Mouse (Mus musculus): ENCODE data around the gene Coq8a.

Coq8a gene

GRCm38 (mm10) chr1:180215044-180215443, 15.6 kb upstream of the Coq8a start:
- no peak for TF ChIP-seq GATA4 (IDR thresholded peaks at IDR 0.05; ENCODE audit: insufficient replicate concordance, low read length)

DNA sequence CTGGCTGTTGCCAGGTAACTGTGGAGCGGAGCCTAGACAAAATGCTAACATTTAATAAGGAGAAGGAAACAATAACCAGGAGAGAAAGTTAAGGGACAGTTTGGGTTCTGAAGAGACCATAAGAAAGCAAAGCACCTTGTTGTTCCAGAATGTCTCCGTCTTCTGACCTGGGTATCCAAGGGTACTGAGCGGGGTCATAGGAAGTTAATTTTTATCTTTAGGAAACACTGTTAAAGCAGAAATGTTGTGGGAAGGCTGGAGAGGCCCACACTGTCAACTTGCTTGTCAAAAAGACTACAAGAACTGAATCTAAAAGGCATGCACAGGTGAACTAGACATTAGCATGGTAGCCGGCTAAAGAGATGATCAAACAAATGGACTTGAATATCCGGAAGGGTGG, 13.5 kb upstream of the Coq8a start:
- TF ChIP-seq GATA4 (IDR thresholded peaks at IDR 0.05; ENCODE audit: insufficient replicate concordance, low read length), result no peak

GRCm38 (mm10) chr1:180210781-180211271, 11.4 kb upstream of the Coq8a start:
- no peak for TF ChIP-seq GATA4 (IDR thresholded peaks at IDR 0.05; ENCODE audit: insufficient replicate concordance, low read length)

DNA sequence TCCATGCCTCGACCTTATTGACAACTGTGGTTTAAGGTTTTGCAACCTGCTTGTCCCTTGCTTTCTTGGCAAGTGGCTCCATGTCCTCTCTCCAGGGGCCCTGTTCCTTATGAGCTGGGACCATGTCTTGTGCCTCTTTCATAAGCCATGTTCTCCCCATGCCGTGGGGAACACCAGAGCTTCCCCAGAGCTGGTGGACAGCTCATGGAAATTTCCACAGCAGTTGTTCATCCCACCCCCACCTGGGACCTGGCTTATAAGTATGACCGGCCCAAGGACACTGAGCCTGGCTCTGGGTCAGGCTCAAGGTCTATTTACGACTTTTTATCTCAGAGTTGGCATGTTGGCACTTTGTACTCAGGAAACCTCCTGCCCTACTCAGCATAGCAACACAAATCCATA, 10.6 kb upstream of the Coq8a start:
- TF ChIP-seq GATA4 (IDR thresholded peaks at IDR 0.05; ENCODE audit: insufficient replicate concordance, low read length), result no peak

- no peak for TF ChIP-seq GATA4 (IDR thresholded peaks at IDR 0.05; ENCODE audit: insufficient replicate concordance, low read length)
Observed at GRCm38 (mm10) chr1:180208370-180208769, 9.0 kb upstream of the Coq8a start.

DNA sequence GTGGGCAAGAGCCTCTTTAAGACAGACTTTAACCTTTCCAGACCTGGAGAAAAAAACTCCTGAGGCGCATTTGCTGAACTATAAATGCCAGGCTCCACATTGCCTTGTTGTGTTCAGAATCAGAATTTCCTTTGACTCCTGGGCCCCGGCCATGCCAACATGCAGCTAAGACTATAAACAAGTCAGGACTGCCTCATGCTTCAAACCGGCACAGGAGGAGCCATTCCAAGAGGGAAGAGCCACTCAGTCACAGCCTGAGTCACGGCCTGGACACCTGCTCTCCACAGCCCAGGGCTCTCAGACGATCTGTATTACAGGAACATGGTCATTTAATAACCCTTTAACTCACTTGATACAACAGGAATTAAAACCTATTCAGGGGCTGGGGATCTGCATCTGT, 1.3 kb upstream of the Coq8a start:
- TF ChIP-seq GATA4 (IDR thresholded peaks at IDR 0.05; ENCODE audit: insufficient replicate concordance, low read length), result no peak

- TF ChIP-seq GATA4 (IDR thresholded peaks at IDR 0.05; ENCODE audit: insufficient replicate concordance, low read length), result no peak
Observed at GRCm38 (mm10) chr1:180199715-180200050, 281 bp upstream of the Coq8a start.

DNA sequence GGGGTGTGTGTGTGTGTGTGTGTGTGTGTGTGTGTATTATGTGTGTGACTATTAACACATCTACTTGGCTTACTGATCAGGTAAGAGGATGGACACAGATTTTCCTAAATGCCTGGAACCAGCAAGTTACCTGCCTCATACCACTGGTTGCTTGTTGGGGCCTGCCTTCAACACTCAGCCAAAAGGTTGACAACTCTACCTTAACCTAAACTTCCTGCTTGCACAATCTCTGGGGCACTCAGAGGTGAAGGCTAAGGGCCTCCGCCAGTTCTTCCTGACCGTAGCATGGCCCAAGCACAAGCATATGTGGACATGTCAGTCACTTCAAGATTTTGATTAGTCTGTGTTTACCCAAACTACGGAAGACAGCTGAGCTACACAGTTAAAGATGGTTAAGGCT, 1.4 kb downstream of the Coq8a start:
- TF ChIP-seq GATA4 (IDR thresholded peaks at IDR 0.05; ENCODE audit: insufficient replicate concordance, low read length), result no peak

DNA sequence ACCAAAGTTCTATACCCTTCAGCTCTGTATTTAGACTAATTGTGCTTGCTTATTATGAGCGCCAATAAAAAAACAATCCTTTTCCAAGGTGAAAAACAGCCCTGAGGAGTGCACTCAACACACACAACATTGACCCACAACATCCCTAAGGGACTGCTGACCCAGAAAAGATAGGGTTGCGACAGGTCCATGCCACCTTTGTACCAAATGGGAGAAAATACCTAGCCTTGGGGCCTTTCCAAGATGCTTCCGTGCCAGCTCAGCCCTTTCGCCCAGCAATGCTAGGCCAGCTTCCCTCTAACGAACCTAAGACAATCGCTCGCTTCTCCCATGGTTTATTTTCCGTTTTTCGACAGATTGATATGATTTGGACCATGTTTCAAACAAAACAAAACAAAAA, 2.9 kb downstream of the Coq8a start:
- no peak for TF ChIP-seq GATA4 (IDR thresholded peaks at IDR 0.05; ENCODE audit: insufficient replicate concordance, low read length)

DNA sequence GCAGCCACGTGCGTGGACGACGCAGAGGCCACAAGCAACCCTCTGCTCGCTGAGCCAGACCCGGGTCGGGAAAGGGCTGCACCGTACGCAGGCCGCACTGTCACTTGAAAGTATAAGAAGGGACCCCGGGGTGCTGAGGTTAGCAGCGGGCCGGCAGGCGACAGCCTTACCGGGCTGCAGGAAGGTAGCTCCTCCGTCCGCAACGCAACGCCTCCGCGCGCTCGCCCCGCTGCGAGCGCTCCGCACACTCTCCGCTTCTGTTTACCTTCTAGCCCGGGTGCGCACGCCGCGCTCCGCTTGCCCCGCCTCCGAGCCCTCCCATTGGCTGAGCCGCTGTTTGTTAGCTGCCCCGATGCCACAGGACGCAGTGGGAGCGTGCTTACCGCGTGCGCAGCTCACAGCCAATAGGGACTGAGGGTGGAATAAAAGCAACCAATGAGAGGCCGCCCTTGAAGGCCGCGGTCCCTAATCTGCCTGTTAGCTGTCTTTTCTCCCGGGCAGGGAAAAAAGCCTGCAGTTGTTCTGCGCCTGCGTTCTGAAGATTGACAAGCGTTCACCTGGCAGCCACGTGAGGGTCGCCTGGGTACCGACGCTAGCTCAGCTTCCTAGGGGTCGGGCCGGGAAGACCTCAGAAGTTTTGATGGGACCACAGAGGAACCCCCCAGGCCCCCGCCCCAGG, 3.6 kb downstream of the Coq8a start:
- peak; percentile 12; the same call in 1 of the 2 replicates for TF ChIP-seq GATA4 (IDR thresholded peaks at IDR 0.05; ENCODE audit: insufficient replicate concordance, low read length)

GRCm38 (mm10) chr1:180194781-180195471, 4.5 kb downstream of the Coq8a start:
- TF ChIP-seq GATA4 (IDR thresholded peaks at IDR 0.05; ENCODE audit: insufficient replicate concordance, low read length), result no peak

DNA sequence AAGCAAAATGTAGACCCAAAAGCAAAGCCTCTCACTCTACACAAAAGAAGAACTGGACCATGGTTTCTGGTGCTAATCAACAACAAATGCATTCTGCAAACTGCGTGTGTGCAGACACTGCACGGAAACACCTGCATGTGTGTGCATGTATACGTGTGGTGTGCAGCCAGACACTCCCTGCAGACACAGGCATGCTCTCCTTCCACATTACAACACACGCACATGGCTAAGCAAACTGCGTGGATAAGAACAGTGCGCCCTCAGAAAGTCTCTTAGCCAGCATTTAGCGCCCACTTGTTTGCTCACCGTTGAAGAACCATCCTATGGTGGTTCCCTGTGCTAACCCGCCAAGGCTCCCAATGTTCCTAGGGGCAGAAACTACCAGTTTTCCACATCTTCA, 5.4 kb downstream of the Coq8a start:
- TF ChIP-seq GATA4 (IDR thresholded peaks at IDR 0.05; ENCODE audit: insufficient replicate concordance, low read length), result no peak

GRCm38 (mm10) chr1:180193391-180193935, 5.9 kb downstream of the Coq8a start:
- TF ChIP-seq GATA4 (IDR thresholded peaks at IDR 0.05; ENCODE audit: insufficient replicate concordance, low read length), result no peak

DNA sequence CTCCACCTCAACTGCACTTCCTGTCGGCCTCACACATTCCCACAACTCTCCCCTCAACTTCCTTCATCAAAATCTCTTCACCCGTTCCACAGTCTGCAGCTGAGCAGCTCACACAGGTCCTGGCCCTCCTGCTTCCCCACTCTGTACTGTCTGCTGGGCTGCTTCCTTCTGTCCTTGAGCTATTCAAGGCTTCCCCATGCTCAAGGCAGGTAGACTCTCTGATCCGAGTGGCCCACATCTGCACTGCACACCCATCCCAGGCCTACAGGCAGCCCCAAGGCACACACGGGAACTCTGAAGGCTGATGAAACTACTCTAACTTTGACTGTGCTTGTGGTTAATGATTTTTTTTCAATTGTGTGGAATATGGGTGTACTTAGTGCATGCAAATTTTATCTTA, 6.5 kb downstream of the Coq8a start:
- no peak for TF ChIP-seq GATA4 (IDR thresholded peaks at IDR 0.05; ENCODE audit: insufficient replicate concordance, low read length)

- TF ChIP-seq GATA4 (IDR thresholded peaks at IDR 0.05; ENCODE audit: insufficient replicate concordance, low read length), result no peak
Observed at GRCm38 (mm10) chr1:180191651-180192220, 7.7 kb downstream of the Coq8a start.

DNA sequence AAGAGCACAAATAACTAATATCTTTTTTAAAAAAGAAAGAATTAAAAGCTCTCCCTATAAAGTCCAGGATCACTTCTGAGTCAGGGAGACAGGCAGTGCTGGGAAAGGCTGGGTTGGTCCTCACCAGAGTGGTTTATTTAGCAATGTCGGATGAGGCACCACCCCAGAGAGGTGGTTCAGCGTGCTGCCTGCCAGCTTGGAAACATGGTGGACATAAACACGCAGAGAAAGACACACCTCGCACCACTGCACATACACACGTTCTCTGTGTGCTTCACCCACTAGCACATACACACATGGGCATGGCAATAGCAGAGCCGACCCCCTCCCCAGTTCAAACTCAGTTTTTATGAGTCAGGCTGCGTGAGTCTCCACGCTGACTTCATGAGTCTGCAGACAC, 8.3 kb downstream of the Coq8a start:
- TF ChIP-seq GATA4 (IDR thresholded peaks at IDR 0.05; ENCODE audit: insufficient replicate concordance, low read length), result no peak
